Mouse (Mus musculus) spleen, adult 2 months (tissue): ENCODE results near the gene Brox.

ENCODE experiments used
- CTCF ChIP-seq: fragments of 200-500 bp; IDR thresholded peaks from 2 replicates; pipeline ENCODE4 v1.5.1; 2011; ENCODE audit warnings: mild to moderate bottlenecking, inconsistent platforms; ENCODE audit not compliant: insufficient read depth, insufficient read length, insufficient replicate concordance; ENCODE audit errors: extremely low read depth
- POLR2A ChIP-seq: fragments of 200-500 bp; IDR thresholded peaks from 2 replicates; pipeline ENCODE4 v1.6.1; 2011; ENCODE audit warnings: low read depth, low read length, inconsistent platforms

DNA sequence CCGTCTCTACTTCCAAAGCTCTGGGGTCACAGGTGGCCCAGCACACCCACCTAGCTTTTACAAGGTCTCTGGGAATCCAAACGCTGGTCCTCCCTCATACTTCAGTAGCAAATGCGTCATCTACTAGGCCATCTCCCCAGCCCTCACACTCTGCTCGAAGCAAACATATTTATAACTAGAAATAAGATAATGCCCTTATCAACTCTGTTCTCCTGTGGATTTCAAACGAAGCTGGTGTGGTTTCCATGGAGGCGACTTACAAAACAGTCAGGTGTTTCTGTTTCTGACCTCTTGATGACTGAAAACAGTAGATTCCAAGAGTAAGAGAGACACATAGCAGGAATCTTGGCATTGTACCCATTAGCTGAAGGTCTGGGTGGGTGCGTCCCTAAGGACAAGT, 69.6 kb downstream of the Brox start:
- TF ChIP-seq POLR2A (no peak), CTCF (no peak)
